Mouse (Mus musculus): Measurements from ENCODE around the gene Tub. TPM values are rescaled to one million over a fixed set of nuclear protein-coding genes. Genes with fewer than 3 reads are reported as not detected.

Tub gene
- total RNA-seq, 2 experiments from 2014 or later: 0.26 to 0.36 TPM

GRCm38 (mm10) chr7:109026976-109027375, 76.8 kb downstream of the Tub start:
- no peak for DNase-seq (ENCODE audit: low spot score)
- intact Hi-C loops (cut with DNase I): loop anchor here (10.0 kb wide), 1 partner anchor 1282 kb away; no protein-coding TSS in a partner anchor

DNA sequence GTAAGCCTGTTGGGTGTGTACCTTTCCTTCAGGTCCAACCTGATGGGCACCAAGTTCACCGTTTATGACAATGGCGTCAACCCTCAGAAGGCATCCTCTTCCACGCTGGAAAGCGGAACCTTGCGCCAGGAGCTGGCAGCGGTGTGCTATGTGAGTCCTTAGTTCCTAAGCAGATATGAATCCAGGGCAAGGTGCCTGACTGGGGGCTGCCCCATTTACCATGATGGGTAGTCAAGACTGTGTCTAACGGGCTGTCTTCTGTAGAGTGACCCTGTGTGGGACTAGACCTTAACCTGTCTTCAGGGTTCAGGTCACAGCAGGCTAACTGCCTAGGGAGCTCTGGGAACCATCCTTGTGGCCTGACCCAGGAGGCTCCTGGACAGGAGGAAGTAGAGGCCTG, 77.6 kb downstream of the Tub start:
- intact Hi-C loops (cut with DNase I): loop anchor here (2.0 to 10.0 kb wide), 3 partner anchors 61 to 1283 kb away; no protein-coding TSS in a partner anchor
- DNase-seq (ENCODE audit: low spot score): no peak

GRCm38 (mm10) chr7:109028204-109028603, 78.1 kb downstream of the Tub start:
- intact Hi-C loops (cut with DNase I): loop anchor here (2.0 to 10.0 kb wide), 3 partner anchors 61 to 1283 kb away; no protein-coding TSS in a partner anchor
- no peak for DNase-seq (ENCODE audit: low spot score)

GRCm38 (mm10) chr7:109029961-109030465, 79.9 kb downstream of the Tub start:
- no peak for DNase-seq (ENCODE audit: low spot score)
- intact Hi-C loops (cut with DNase I): loop anchor here (2.0 to 10.0 kb wide), 3 partner anchors 63 to 1285 kb away; no protein-coding TSS in a partner anchor

GRCm38 (mm10) chr7:109031331-109031730, 81.2 kb downstream of the Tub start:
- DNase-seq (ENCODE audit: low spot score): no peak
- intact Hi-C loops (cut with DNase I): no loop called here

GRCm38 (mm10) chr7:109032054-109032453, 81.9 kb downstream of the Tub start:
- intact Hi-C loops (cut with DNase I): no loop called here

GRCm38 (mm10) chr7:109038121-109038735, 88.1 kb downstream of the Tub start:
- no peak for DNase-seq (ENCODE audit: low spot score)
- intact Hi-C loops (cut with DNase I): no loop called here

More at GRCm38 (mm10) chr7:109032054-109032453, 81.9 kb downstream of the Tub start:
- DNase-seq (ENCODE audit: low spot score): no peak

GRCm38 (mm10) chr7:109038987-109039386, 88.8 kb downstream of the Tub start:
- no peak for DNase-seq (ENCODE audit: low spot score)
- intact Hi-C loops (cut with DNase I): no loop called here

GRCm38 (mm10) chr7:109039445-109039844, 89.3 kb downstream of the Tub start:
- DNase-seq (ENCODE audit: low spot score): no peak
- intact Hi-C loops (cut with DNase I): no loop called here

DNA sequence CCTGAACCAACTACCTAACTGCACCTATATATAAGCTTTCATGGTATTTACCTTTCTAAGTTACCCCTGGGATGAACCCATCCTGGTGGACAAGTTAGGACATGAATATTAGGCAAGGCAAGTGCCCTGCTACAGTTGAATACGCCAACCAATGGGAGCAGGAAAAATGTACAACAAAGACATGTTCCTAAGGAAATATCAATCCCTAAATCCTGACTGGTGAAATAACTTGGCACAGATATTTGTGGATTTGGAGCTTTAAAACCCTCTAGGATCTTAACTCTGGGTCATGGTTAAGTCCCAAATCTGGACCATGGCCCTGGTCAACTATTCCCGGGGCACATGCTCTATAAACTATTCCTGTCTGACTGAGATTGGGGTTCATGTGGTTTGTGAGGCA, 95.7 kb downstream of the Tub start:
- DNase-seq (ENCODE audit: low spot score): no peak
- intact Hi-C loops (cut with DNase I): no loop called here

GRCm38 (mm10) chr7:109050831-109051230, 100.7 kb downstream of the Tub start:
- intact Hi-C loops (cut with DNase I): no loop called here
- DNase-seq (ENCODE audit: low spot score): no peak

DNA sequence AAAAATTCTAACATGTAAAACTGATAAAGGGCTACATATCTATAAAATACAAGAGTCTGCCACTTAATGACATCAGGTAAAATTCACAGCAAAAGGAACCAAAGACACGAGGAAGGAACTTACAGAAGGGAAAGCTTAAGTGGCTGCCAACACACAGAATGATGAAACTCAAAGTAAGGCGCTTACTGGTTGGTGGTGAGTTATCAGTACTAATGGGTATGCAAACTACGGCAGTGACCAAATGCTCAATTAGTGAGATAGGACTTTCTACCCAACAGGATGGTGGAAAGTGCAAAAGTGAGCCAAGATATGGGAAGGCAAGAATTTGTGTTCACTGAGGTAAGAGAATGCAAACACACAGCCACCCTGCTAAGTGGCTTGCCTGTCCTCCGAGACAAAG, 109.4 kb downstream of the Tub start:
- no peak for DNase-seq (ENCODE audit: low spot score)
- intact Hi-C loops (cut with DNase I): no loop called here

- intact Hi-C loops (cut with DNase I): no loop called here
Observed at GRCm38 (mm10) chr7:109069641-109070040, 119.5 kb downstream of the Tub start.

GRCm38 (mm10) chr7:109072326-109072725, 122.2 kb downstream of the Tub start:
- intact Hi-C loops (cut with DNase I): no loop called here
- no peak for DNase-seq (ENCODE audit: low spot score)

More at GRCm38 (mm10) chr7:109069641-109070040, 119.5 kb downstream of the Tub start:
- DNase-seq (ENCODE audit: low spot score): no peak

GRCm38 (mm10) chr7:109082269-109083112, 132.4 kb downstream of the Tub start:
- DNase-seq (ENCODE audit: low spot score): no peak
- intact Hi-C loops (cut with DNase I): no loop called here

DNA sequence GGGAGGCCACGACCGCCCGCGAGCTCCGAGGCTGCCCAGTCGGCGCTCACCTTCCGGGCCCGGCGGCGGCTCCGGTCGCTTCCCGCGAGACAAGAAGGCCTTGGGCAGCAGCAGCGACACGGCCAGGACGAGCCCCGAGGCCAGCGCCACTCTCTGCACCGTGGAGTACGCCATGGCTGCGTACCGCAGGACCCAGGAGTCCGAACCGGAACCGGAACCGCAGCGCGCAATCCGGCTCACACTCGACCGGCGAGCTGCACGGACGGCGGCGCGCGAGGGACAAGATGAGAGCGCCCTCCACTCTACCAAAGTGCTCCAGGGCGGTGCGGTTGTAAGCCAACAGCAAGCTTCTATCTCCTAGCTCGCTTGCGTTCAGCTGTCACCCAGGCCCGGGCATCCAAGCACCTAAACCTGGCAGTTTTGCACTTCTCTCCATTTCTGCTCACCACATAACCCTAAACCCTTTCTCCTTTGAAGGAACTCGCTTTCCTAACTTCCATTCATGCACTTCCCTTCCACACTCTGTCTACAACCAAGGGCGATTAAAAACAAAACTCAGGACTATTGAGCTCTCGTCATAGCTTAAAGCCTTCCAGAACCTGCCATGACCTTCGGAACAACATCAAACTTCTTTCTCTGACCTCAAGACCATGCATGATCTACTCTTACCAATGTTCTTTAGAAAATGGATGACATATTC, 133.1 kb downstream of the Tub start, which contains the start of gene Ric3:
Gene Ric3, minus strand, starts transcription at position 219 of the 700 bp plus-strand sequence.
- intact Hi-C loops (cut with DNase I): no loop called here
- peak; percentile 2 for DNase-seq (ENCODE audit: low spot score)

DNA sequence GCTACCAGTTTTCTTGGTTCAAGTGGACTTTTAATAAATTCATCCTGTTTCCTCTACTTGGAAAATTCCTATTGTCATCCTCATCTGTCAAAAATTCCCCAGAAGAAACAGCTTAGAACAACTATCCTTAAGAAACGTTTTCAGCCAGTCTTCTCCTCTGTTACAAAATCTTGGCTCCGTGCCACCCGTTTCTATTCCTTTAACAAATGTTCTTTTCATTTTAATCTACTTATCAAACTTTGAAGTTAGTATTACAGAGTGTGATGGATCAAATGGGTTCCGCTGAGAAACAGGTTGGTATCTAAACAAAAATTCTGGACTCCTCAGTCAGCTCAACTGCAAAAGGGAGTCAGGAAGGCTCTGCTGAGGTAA, 133.7 kb downstream of the Tub start:
- intact Hi-C loops (cut with DNase I): no loop called here

More for the DNA sequence above, 133.7 kb downstream of the Tub start:
- DNase-seq (ENCODE audit: low spot score): no peak

Data from heart, postnatal 25 days (tissue).